Mouse (Mus musculus): ENCODE data around the gene Klc4. TPM values are rescaled to one million over a fixed set of nuclear protein-coding genes. Genes with fewer than 3 reads are reported as not detected.

Klc4 gene
- total and polyA plus RNA-seq, 3 experiments = 5.4 to 9.5 TPM; not detected in 1

DNA sequence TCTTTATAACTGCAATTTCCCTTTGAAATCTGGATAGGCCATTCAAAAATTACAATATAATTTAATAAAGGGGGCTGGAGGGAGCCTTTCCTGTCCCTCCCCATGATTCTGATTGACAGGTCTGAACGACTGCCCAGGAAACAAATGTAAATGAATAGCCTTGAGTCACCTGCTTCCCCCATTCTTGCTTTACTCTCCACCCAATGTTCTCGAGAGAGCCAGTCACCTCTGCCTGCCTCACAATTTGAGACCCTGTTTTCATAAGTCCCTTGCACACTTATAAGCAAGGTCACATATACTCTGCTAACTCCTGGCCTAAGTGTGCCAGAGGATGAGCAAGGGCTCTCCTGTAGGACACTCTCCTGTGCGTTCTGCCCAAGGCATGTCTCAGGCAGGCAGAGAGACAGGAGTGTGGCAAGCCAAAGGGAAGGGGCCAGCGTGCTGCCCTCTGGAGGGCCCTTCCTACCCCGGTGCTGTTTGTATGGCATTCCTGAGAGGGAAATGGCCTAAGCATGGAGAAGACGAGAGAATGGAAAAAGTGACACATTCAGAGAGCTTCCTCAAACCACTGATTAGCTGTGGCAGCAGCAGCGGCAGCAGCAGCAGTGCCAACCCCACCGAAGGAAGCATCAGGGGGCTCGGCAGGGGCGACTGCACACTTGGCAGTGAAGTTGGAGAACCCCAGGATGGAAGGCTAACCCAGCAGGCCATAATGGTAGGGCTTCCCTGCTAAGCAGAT lies 21.8 kb downstream of the Klc4 start:
- no peaks in the 10 kb centered on the region for H3K9me3 ChIP-seq (replicated peaks; ENCODE audit: insufficient read depth, low read length)
- 0 out of 4 replicates have a peak, but pooled peaks cover 0 to 3% of the 10 kb centered on the region in 2 experiments for H3K4me1 ChIP-seq (ENCODE audit: control insufficient read depth in 1 of 2, insufficient read depth in 2 of 2, low read length in 2 of 2)
- no peak overlapping the region for H3K27ac ChIP-seq (ENCODE audit: control insufficient read depth, low read depth, low read length)

DNA sequence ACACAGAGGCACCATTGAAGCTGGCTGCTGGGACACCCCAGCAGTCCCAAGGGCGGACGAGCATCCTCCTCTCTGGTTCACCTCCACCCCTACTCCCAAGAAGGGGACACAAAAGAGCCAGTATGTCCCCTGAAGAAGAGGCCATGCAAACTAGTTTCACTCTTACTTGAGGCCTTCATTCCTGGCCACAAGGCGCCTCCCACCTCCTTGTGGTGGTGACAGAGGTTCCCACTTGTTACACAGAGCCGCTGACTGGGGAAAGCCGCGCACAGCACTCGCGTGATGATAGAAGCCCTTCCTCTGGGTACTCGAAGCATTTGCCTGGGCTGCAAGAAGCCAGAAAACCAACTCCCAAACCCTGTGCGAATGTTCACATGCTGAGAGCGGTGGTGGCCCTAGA lies 23.6 kb downstream of the Klc4 start:
- Histone ChIP-seq H3K36me3 (ENCODE audit: control insufficient read depth in 1 of 2, insufficient read depth in 2 of 2, low read length in 2 of 2) (no peaks in the 10 kb centered on the region), H3K27ac (ENCODE audit: control insufficient read depth, low read depth, low read length) (no peak overlapping the region), H3K4me3 (ENCODE audit: control insufficient read depth in 1 of 2, insufficient read depth in 1 of 2, low read depth in 2 of 2, low read length in 2 of 2) (no peak overlapping the region), H3K9ac (ENCODE audit: control insufficient read depth, low read depth, low read length, poor library complexity, severe bottlenecking) (no peak overlapping the region), H3K9me3 (replicated peaks; ENCODE audit: insufficient read depth, low read length) (no peaks in the 10 kb centered on the region), H3K27me3 (ENCODE audit: control insufficient read depth in 1 of 2, insufficient read depth in 2 of 2, low read length in 2 of 2) (peaks cover 9 to 18% of the 10 kb centered on the region in 2 experiments), H3K79me2 (ENCODE audit: control insufficient read depth, insufficient read depth, low read length, poor library complexity) (no peaks in the 10 kb centered on the region), H3K4me1 (ENCODE audit: control insufficient read depth in 1 of 2, insufficient read depth in 2 of 2, low read length in 2 of 2) (0 out of 4 replicates have a peak, but pooled peaks cover 0 to 3% of the 10 kb centered on the region in 2 experiments)
- DNase-seq (ENCODE audit: low read depth, low spot score) = no peak
- TF ChIP-seq JUND (IDR thresholded peaks at IDR 0.05; ENCODE audit: low read depth, low read length) = no peak
- TF ChIP-seq E2F4 (IDR thresholded peaks at IDR 0.05; ENCODE audit: borderline replicate concordance, low read depth, low read length) = no peak
- TF ChIP-seq MAFK (IDR thresholded peaks at IDR 0.05; ENCODE audit: borderline replicate concordance, low read depth, low read length) = no peak
- no peak for TF ChIP-seq CTCF (IDR thresholded peaks at IDR 0.05 in 2 of 3, conservative IDR thresholded peaks at IDR 0.05 in 1 of 3; ENCODE audit: control insufficient read depth in 1 of 3, insufficient read depth in 1 of 3, low read depth in 2 of 3, low read length in 3 of 3, poor library complexity in 1 of 3, severe bottlenecking in 1 of 3)
- no peak for TF ChIP-seq KAT2A (conservative IDR thresholded peaks at IDR 0.05; ENCODE audit: low read depth, low read length)
- TF ChIP-seq GATA1 (IDR thresholded peaks at IDR 0.05; ENCODE audit: low read depth, low read length) = no peak
- TF ChIP-seq TCF12 (IDR thresholded peaks at IDR 0.05; ENCODE audit: low read depth, low read length) = no peak
- TF ChIP-seq TAL1 (IDR thresholded peaks at IDR 0.05; ENCODE audit: low read length) = no peak
- no peak for TF ChIP-seq SIN3A (IDR thresholded peaks at IDR 0.05; ENCODE audit: low read length)
- no peak for TF ChIP-seq HCFC1 (IDR thresholded peaks at IDR 0.05; ENCODE audit: low read depth, low read length)

More for the DNA sequence above, 21.8 kb downstream of the Klc4 start:
- DNase-seq (ENCODE audit: low read depth, low spot score) = no peak
- H3K27me3 ChIP-seq (ENCODE audit: control insufficient read depth in 1 of 2, insufficient read depth in 2 of 2, low read length in 2 of 2) = peaks cover 8 to 16% of the 10 kb centered on the region in 2 experiments
- TF ChIP-seq JUND (IDR thresholded peaks at IDR 0.05; ENCODE audit: low read depth, low read length) (no peak), KAT2A (conservative IDR thresholded peaks at IDR 0.05; ENCODE audit: low read depth, low read length) (no peak), RAD21 (IDR thresholded peaks at IDR 0.05; ENCODE audit: low read depth, low read length) (no peak), E2F4 (IDR thresholded peaks at IDR 0.05; ENCODE audit: borderline replicate concordance, low read depth, low read length) (no peak), CTCF (IDR thresholded peaks at IDR 0.05 in 2 of 3, conservative IDR thresholded peaks at IDR 0.05 in 1 of 3; ENCODE audit: control insufficient read depth in 1 of 3, insufficient read depth in 1 of 3, low read depth in 2 of 3, low read length in 3 of 3, poor library complexity in 1 of 3, severe bottlenecking in 1 of 3) (no peak), MEF2A (IDR thresholded peaks at IDR 0.05; ENCODE audit: extremely low read depth, insufficient replicate concordance, low read depth, low read length, poor library complexity, severe bottlenecking) (no peak), MYC (IDR thresholded peaks at IDR 0.05; ENCODE audit: low read depth, low read length) (no peak), USF1 (IDR thresholded peaks at IDR 0.05; ENCODE audit: low read depth, low read length) (no peak), SMC3 (IDR thresholded peaks at IDR 0.05; ENCODE audit: low read depth, low read length) (no peak), TCF12 (IDR thresholded peaks at IDR 0.05; ENCODE audit: low read depth, low read length) (no peak), MAX (IDR thresholded peaks at IDR 0.05; ENCODE audit: low read length) (no peak), NRF1 (IDR thresholded peaks at IDR 0.05; ENCODE audit: insufficient read depth, low read depth, low read length, poor library complexity, severe bottlenecking) (no peak), MAFK (IDR thresholded peaks at IDR 0.05; ENCODE audit: borderline replicate concordance, low read depth, low read length) (no peak), HCFC1 (IDR thresholded peaks at IDR 0.05; ENCODE audit: low read depth, low read length) (no peak)
- no peaks in the 10 kb centered on the region for H3K79me2 ChIP-seq (ENCODE audit: control insufficient read depth, insufficient read depth, low read length, poor library complexity)
- H3K4me3 ChIP-seq (ENCODE audit: control insufficient read depth in 1 of 2, insufficient read depth in 1 of 2, low read depth in 2 of 2, low read length in 2 of 2) = no peak overlapping the region
- no peaks in the 10 kb centered on the region for H3K36me3 ChIP-seq (ENCODE audit: control insufficient read depth in 1 of 2, insufficient read depth in 2 of 2, low read length in 2 of 2)
- no peak overlapping the region for H3K9ac ChIP-seq (ENCODE audit: control insufficient read depth, low read depth, low read length, poor library complexity, severe bottlenecking)
